Mouse (Mus musculus) midbrain, embryonic 16.5 days (tissue): ENCODE measurements around the gene Atp6v1c2. TPM values are rescaled to one million over a fixed set of nuclear protein-coding genes. Genes with fewer than 3 reads are reported as not detected.

Experiments used
- microRNA-seq: library from miRNA; unstranded; fragments of <30 nt; microRNA quantifications from one replicate; pipeline ENCODE4, GENCODE M21; 2017
- polyA plus RNA-seq: library from polyadenylated mRNA; unstranded; fragments of >200 nt; fragmentation: Nextera tagmentation; extraction: Ambion mirVana; gene quantifications from 2 replicates; pipeline ENCODE4 v1.2.1, GENCODE M21; 2015

The Atp6v1c2 gene
- polyA plus RNA-seq, 1 experiment from 2014 or later = 0.99 TPM

Small RNA genes lying within 50 kb of the gene (microRNA-seq; reads per million reads assigned to microRNA genes)
- 23.6 reads per million, percentile 39 among the genes with 10 or more reads in this experiment for gene Mir3066

Other genes with a start within 250 kb of the Atp6v1c2 start
- 6.5 TPM in 2 replicates for gene Kcnf1, start 152.5 kb downstream of the Atp6v1c2 start, polyA plus RNA-seq
- 273 and 301 TPM in 2 replicates for gene Pdia6, start 62.8 kb downstream of the Atp6v1c2 start, polyA plus RNA-seq
- 21.7 and 22.3 TPM in 2 replicates for gene Nol10, start 19.1 kb upstream of the Atp6v1c2 start, polyA plus RNA-seq
- gene Odc1, start 215.4 kb upstream of the Atp6v1c2 start, polyA plus RNA-seq = 113 and 132 TPM in 2 replicates